Mouse (Mus musculus): ENCODE results near the gene Ankrd13a.

Gene Ankrd13a

GRCm38 (mm10) chr5:114766686-114767085 lies 7.8 kb upstream of the Ankrd13a start:
- DNase-seq (ENCODE audit: low spot score): no peak

GRCm38 (mm10) chr5:114767185-114767584 lies 7.3 kb upstream of the Ankrd13a start:
- no peak for DNase-seq (ENCODE audit: low spot score)

- DNase-seq (ENCODE audit: low spot score): no peak
These were observed 4.7 kb upstream of the Ankrd13a start for GRCm38 (mm10) chr5:114769786-114770185.

GRCm38 (mm10) chr5:114771796-114772195 lies 2.7 kb upstream of the Ankrd13a start:
- DNase-seq (ENCODE audit: low spot score): no peak

- DNase-seq (ENCODE audit: low spot score): no peak
These were observed 1.8 kb upstream of the Ankrd13a start for GRCm38 (mm10) chr5:114772456-114773203.

GRCm38 (mm10) chr5:114773211-114773710 lies 1.2 kb upstream of the Ankrd13a start:
- DNase-seq (ENCODE audit: low spot score): peak; percentile 94

- DNase-seq (ENCODE audit: low spot score): no peak
These were observed 697 bp upstream of the Ankrd13a start for GRCm38 (mm10) chr5:114773780-114774179.

- no peak for DNase-seq (ENCODE audit: low spot score)
These were observed 841 bp downstream of the Ankrd13a start, which contains the start of gene Git2 for GRCm38 (mm10) chr5:114775056-114775979. TSS of gene Git2 (minus strand) at chr5:114775517.

GRCm38 (mm10) chr5:114776174-114776573 lies 1.7 kb downstream of the Ankrd13a start:
- no peak for DNase-seq (ENCODE audit: low spot score)

GRCm38 (mm10) chr5:114779956-114780489 lies 5.5 kb downstream of the Ankrd13a start:
- no peak for DNase-seq (ENCODE audit: low spot score)

GRCm38 (mm10) chr5:114780912-114781311 lies 6.4 kb downstream of the Ankrd13a start:
- DNase-seq (ENCODE audit: low spot score): no peak

GRCm38 (mm10) chr5:114782991-114783390 lies 8.5 kb downstream of the Ankrd13a start:
- no peak for DNase-seq (ENCODE audit: low spot score)

- no peak for DNase-seq (ENCODE audit: low spot score)
These were observed 9.1 kb downstream of the Ankrd13a start for GRCm38 (mm10) chr5:114783405-114784163.

GRCm38 (mm10) chr5:114784622-114785165 lies 10.2 kb downstream of the Ankrd13a start:
- DNase-seq (ENCODE audit: low spot score): no peak

- DNase-seq (ENCODE audit: low spot score): no peak
These were observed 10.7 kb downstream of the Ankrd13a start for GRCm38 (mm10) chr5:114785196-114785595.

- DNase-seq (ENCODE audit: low spot score): no peak
These were observed 18.8 kb downstream of the Ankrd13a start for GRCm38 (mm10) chr5:114793317-114793716.

- DNase-seq (ENCODE audit: low spot score): no peak
These were observed 20.1 kb downstream of the Ankrd13a start for GRCm38 (mm10) chr5:114794609-114795008.

GRCm38 (mm10) chr5:114795231-114795630 lies 20.8 kb downstream of the Ankrd13a start:
- no peak for DNase-seq (ENCODE audit: low spot score)

GRCm38 (mm10) chr5:114795653-114796052 lies 21.2 kb downstream of the Ankrd13a start:
- no peak for DNase-seq (ENCODE audit: low spot score)

GRCm38 (mm10) chr5:114796299-114797012 lies 22.0 kb downstream of the Ankrd13a start:
- DNase-seq (ENCODE audit: low spot score): no peak

- DNase-seq (ENCODE audit: low spot score): no peak
These were observed 22.8 kb downstream of the Ankrd13a start for GRCm38 (mm10) chr5:114797253-114797652.

Measured in left cerebral cortex, adult 11 months (tissue).